Mouse (Mus musculus) neural tube, embryonic 12.5 days (tissue): Measurements from ENCODE around the gene Tcf12. TPM values are rescaled to one million over a fixed set of nuclear protein-coding genes. Genes with fewer than 3 reads are reported as not detected.
A peak's percentile ranks its signal among the peaks of the same experiment; 100 is the strongest.

ENCODE experiments used
- ATAC-seq: fragments of 200-750 bp; cut with Nextera tagmentation; 2 replicates; pipeline ENCODE4 v1.8.0; 2017; ENCODE audit warnings: low read depth, mild to moderate bottlenecking, moderate TSS enrichment, moderate library complexity; ENCODE audit not compliant: low FRiP score
- H3K27ac ChIP-seq: fragments of 300-500 bp; sonication (generic); 2 replicates; pipeline ENCODE4 v1.5.1; 2016
- H3K27me3 ChIP-seq: fragments of 300-500 bp; sonication (generic); replicated peaks from 2 replicates; pipeline ENCODE4 v1.6.1; 2016; ENCODE audit warnings: mild to moderate bottlenecking
- H3K36me3 ChIP-seq: fragments of 300-500 bp; sonication (generic); 2 replicates; pipeline ENCODE4 v1.6.1; 2016; ENCODE audit warnings: mild to moderate bottlenecking
- H3K4me1 ChIP-seq: fragments of 300-500 bp; sonication (generic); 2 replicates; pipeline ENCODE4 v1.6.1; 2016
- H3K4me2 ChIP-seq: fragments of 300-500 bp; sonication (generic); replicated peaks from 2 replicates; pipeline ENCODE4 v1.6.1; 2016; ENCODE audit warnings: mild to moderate bottlenecking
- H3K4me3 ChIP-seq: fragments of 300-500 bp; sonication (generic); 2 replicates; pipeline ENCODE4 v1.5.1; 2016
- H3K9ac ChIP-seq: fragments of 300-500 bp; sonication (generic); 2 replicates; pipeline ENCODE4 v1.6.1; 2016; ENCODE audit warnings: mild to moderate bottlenecking
- H3K9me3 ChIP-seq: fragments of 300-500 bp; sonication (generic); 2 replicates; pipeline ENCODE4 v1.6.1; 2016; ENCODE audit warnings: mild to moderate bottlenecking
- WGBS: fragments of 180-500 bp; shearing (Covaris S2); methylation state at CpG from one replicate; pipeline ENCODE4 v1.1.7; 2016; 5-methylcytosine and 5-hydroxymethylcytosine counted together
- polyA plus RNA-seq: library from polyadenylated mRNA; unstranded; fragments of >200 nt; fragmentation: Nextera tagmentation; extraction: Ambion mirVana; gene quantifications from 2 replicates; pipeline ENCODE4 v1.2.1, GENCODE M21; 2016

Gene Tcf12
- polyA plus RNA-seq, 1 experiment from 2014 or later, result 213 TPM

- no peak for ATAC-seq
- Histone ChIP-seq H3K27me3 (no peaks in the 10 kb centered on the region), H3K4me3 (no peak overlapping the region), H3K9ac (no peak overlapping the region), H3K4me1 (no peaks in the 10 kb centered on the region), H3K27ac (no peak overlapping the region), H3K4me2 (no peak overlapping the region), H3K36me3 (no peaks in the 10 kb centered on the region), H3K9me3 (no peaks in the 10 kb centered on the region)
- WGBS, result 97% methylated on average over 5 of the region's 5 CpGs
These were observed 284.3 kb downstream of the Tcf12 start for GRCm38 (mm10) chr9:71827371-71827770.

- H3K9ac ChIP-seq, result no peak overlapping the region
- no peaks in the 10 kb centered on the region for H3K4me1 ChIP-seq
- ATAC-seq, result no peak
- no peaks in the 10 kb centered on the region for H3K36me3 ChIP-seq
- WGBS, result 75% methylated on average over 12 of the region's 12 CpGs
- H3K27ac ChIP-seq, result no peak overlapping the region
- no peak overlapping the region for H3K4me2 ChIP-seq
- H3K27me3 ChIP-seq, result no peaks in the 10 kb centered on the region
- no peaks in the 10 kb centered on the region for H3K9me3 ChIP-seq
- H3K4me3 ChIP-seq, result no peak overlapping the region
These were observed 285.6 kb downstream of the Tcf12 start for GRCm38 (mm10) chr9:71826040-71826525.

- 84% methylated on average over 3 of the region's 3 CpGs for WGBS
- no peaks in the 10 kb centered on the region for H3K36me3 ChIP-seq
These were observed 289.7 kb downstream of the Tcf12 start for GRCm38 (mm10) chr9:71822003-71822402.

GRCm38 (mm10) chr9:71818453-71818852 is 293.2 kb downstream of the Tcf12 start:
- WGBS, result 91% methylated on average over 7 of the region's 7 CpGs
- no peak for ATAC-seq
- Histone ChIP-seq H3K27me3 (no peaks in the 10 kb centered on the region), H3K4me1 (no peaks in the 10 kb centered on the region), H3K4me3 (no peak overlapping the region), H3K27ac (no peak overlapping the region), H3K9ac (no peak overlapping the region), H3K4me2 (no peak overlapping the region), H3K36me3 (no peaks in the 10 kb centered on the region), H3K9me3 (no peaks in the 10 kb centered on the region)

More at GRCm38 (mm10) chr9:71822003-71822402, 289.7 kb downstream of the Tcf12 start:
- H3K4me2 ChIP-seq, result no peak overlapping the region
- no peaks in the 10 kb centered on the region for H3K4me1 ChIP-seq
- ATAC-seq, result no peak
- H3K9ac ChIP-seq, result no peak overlapping the region
- no peak overlapping the region for H3K4me3 ChIP-seq
- H3K9me3 ChIP-seq, result no peaks in the 10 kb centered on the region
- H3K27ac ChIP-seq, result no peak overlapping the region
- no peaks in the 10 kb centered on the region for H3K27me3 ChIP-seq

GRCm38 (mm10) chr9:71816121-71816520 is 295.6 kb downstream of the Tcf12 start:
- H3K27me3 ChIP-seq, result no peaks in the 10 kb centered on the region
- H3K36me3 ChIP-seq, result no peaks in the 10 kb centered on the region
- no peak overlapping the region for H3K9ac ChIP-seq
- 65% methylated on average over 3 of the region's 3 CpGs for WGBS
- no peaks in the 10 kb centered on the region for H3K4me1 ChIP-seq
- no peak for ATAC-seq
- H3K27ac ChIP-seq, result no peak overlapping the region
- H3K4me3 ChIP-seq, result no peak overlapping the region
- H3K4me2 ChIP-seq, result no peak overlapping the region
- no peaks in the 10 kb centered on the region for H3K9me3 ChIP-seq

- no peak for ATAC-seq
- Histone ChIP-seq H3K36me3 (no peaks in the 10 kb centered on the region), H3K4me1 (no peaks in the 10 kb centered on the region), H3K4me3 (no peak overlapping the region), H3K9ac (no peak overlapping the region), H3K9me3 (no peaks in the 10 kb centered on the region), H3K27me3 (no peaks in the 10 kb centered on the region), H3K4me2 (no peak overlapping the region), H3K27ac (no peak overlapping the region)
- WGBS, result 85% methylated on average over 3 of the region's 3 CpGs
These were observed 298.1 kb downstream of the Tcf12 start for GRCm38 (mm10) chr9:71813565-71813964.

GRCm38 (mm10) chr9:71812914-71813313 is 298.8 kb downstream of the Tcf12 start:
- no peak for ATAC-seq
- no peaks in the 10 kb centered on the region for H3K4me1 ChIP-seq
- no peak overlapping the region for H3K27ac ChIP-seq
- no peaks in the 10 kb centered on the region for H3K27me3 ChIP-seq
- no peak overlapping the region for H3K4me2 ChIP-seq
- no peak overlapping the region for H3K4me3 ChIP-seq
- H3K9ac ChIP-seq, result no peak overlapping the region
- H3K36me3 ChIP-seq, result no peaks in the 10 kb centered on the region
- H3K9me3 ChIP-seq, result no peaks in the 10 kb centered on the region
- 34% methylated on average over 4 of the region's 4 CpGs for WGBS

- Histone ChIP-seq H3K27me3 (no peaks in the 10 kb centered on the region), H3K4me1 (no peaks in the 10 kb centered on the region), H3K4me3 (no peak overlapping the region), H3K9me3 (no peaks in the 10 kb centered on the region), H3K9ac (no peak overlapping the region), H3K27ac (no peak overlapping the region), H3K4me2 (no peak overlapping the region), H3K36me3 (no peaks in the 10 kb centered on the region)
- 30% methylated on average over 4 of the region's 4 CpGs for whole genome bisulfite sequencing
- ATAC-seq, result no peak
These were observed 299.3 kb downstream of the Tcf12 start for GRCm38 (mm10) chr9:71812402-71812801.

GRCm38 (mm10) chr9:71811404-71811803 is 300.3 kb downstream of the Tcf12 start:
- Histone ChIP-seq H3K27ac (no peak overlapping the region), H3K4me1 (no peaks in the 10 kb centered on the region), H3K9me3 (no peaks in the 10 kb centered on the region), H3K9ac (no peak overlapping the region), H3K4me3 (no peak overlapping the region), H3K4me2 (no peak overlapping the region), H3K27me3 (no peaks in the 10 kb centered on the region), H3K36me3 (no peaks in the 10 kb centered on the region)
- ATAC-seq, result no peak
- WGBS, result 84% methylated on average over 5 of the region's 5 CpGs

GRCm38 (mm10) chr9:71810723-71811122 is 300.9 kb downstream of the Tcf12 start:
- H3K36me3 ChIP-seq, result no peaks in the 10 kb centered on the region
- no peak for ATAC-seq
- H3K27ac ChIP-seq, result no peak overlapping the region
- no peaks in the 10 kb centered on the region for H3K4me1 ChIP-seq
- no peak overlapping the region for H3K4me3 ChIP-seq
- WGBS, result 76% methylated on average over 2 of the region's 2 CpGs
- no peaks in the 10 kb centered on the region for H3K9me3 ChIP-seq
- H3K9ac ChIP-seq, result no peak overlapping the region
- H3K4me2 ChIP-seq, result no peak overlapping the region
- H3K27me3 ChIP-seq, result no peaks in the 10 kb centered on the region

- Histone ChIP-seq H3K36me3 (no peaks in the 10 kb centered on the region), H3K9me3 (no peaks in the 10 kb centered on the region), H3K27me3 (no peaks in the 10 kb centered on the region), H3K9ac (no peak overlapping the region), H3K4me3 (no peak overlapping the region), H3K4me2 (0 out of 2 replicates have a peak overlapping the region, but pooled peaks have one; percentile 7), H3K27ac (no peak overlapping the region), H3K4me1 (no peaks in the 10 kb centered on the region)
- no peak for ATAC-seq
- WGBS, result 46% methylated on average over 11 of the region's 11 CpGs
These were observed 302.9 kb downstream of the Tcf12 start for GRCm38 (mm10) chr9:71808640-71809254.

- H3K4me1 ChIP-seq, result no peaks in the 10 kb centered on the region
- H3K27me3 ChIP-seq, result no peaks in the 10 kb centered on the region
- no peaks in the 10 kb centered on the region for H3K36me3 ChIP-seq
- H3K4me3 ChIP-seq, result no peak overlapping the region
- ATAC-seq, result no peak
- no peak overlapping the region for H3K4me2 ChIP-seq
- H3K9me3 ChIP-seq, result no peaks in the 10 kb centered on the region
- 66% methylated on average over 4 of the region's 4 CpGs for WGBS
- H3K27ac ChIP-seq, result no peak overlapping the region
- H3K9ac ChIP-seq, result no peak overlapping the region
These were observed 303.9 kb downstream of the Tcf12 start for GRCm38 (mm10) chr9:71807801-71808200.

- Histone ChIP-seq H3K9ac (no peak overlapping the region), H3K4me3 (no peak overlapping the region), H3K27me3 (no peaks in the 10 kb centered on the region), H3K27ac (no peak overlapping the region), H3K36me3 (no peaks in the 10 kb centered on the region), H3K4me2 (no peak overlapping the region), H3K9me3 (no peaks in the 10 kb centered on the region), H3K4me1 (no peaks in the 10 kb centered on the region)
- 4% methylated on average over 2 of the region's 2 CpGs for WGBS
- ATAC-seq, result no peak
These were observed 305.3 kb downstream of the Tcf12 start for GRCm38 (mm10) chr9:71806422-71806805.
